Mouse (Mus musculus) ZHBTc4 (cell line): ENCODE data around the gene Glra1.

Experiments used
- DNase-seq: peaks from one replicate; pipeline ENCODE4 v3.0.0-alpha.2; 2011; ENCODE audit warnings: low read depth, low spot score

Glra1 gene

DNA sequence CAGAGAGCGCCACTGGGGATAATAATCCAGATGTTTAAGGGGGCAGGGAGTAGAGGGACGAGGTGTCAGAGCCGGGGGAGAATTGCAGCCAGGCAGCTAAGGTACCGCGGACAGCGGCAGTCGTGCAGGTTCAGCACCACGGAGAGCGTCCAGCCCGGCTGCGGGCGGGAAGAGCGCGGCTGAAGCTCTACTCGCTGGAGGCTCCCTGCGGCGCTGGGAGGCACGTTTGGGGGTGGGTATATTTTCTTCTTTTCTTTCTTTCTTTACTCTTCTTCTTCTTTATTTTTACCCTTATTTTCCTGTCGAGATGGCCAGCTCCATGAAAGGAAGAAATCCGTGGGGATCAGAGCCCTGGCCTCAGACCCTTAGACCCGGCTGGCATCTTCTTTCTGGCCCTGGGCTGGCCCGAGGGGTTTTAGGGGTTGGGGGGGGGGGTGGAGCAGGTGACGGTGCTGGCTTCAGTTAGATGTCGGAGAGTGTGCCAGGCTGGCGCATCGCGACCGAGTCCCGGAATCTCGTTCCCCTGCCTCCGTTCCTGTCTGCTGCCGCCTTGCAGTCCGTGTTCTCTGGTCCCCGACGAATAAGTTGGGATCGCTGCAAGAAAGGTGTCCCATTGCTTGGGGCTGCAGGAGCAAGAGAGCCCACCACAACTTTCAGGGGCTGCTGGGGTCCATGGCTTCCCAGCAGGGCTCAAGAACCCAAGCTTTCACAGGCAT, at the start of gene Glra1:
TSS of gene Glra1 (minus strand) at position 391 of the 716 bp plus-strand sequence.
- DNase-seq: peak; percentile 84

DNA sequence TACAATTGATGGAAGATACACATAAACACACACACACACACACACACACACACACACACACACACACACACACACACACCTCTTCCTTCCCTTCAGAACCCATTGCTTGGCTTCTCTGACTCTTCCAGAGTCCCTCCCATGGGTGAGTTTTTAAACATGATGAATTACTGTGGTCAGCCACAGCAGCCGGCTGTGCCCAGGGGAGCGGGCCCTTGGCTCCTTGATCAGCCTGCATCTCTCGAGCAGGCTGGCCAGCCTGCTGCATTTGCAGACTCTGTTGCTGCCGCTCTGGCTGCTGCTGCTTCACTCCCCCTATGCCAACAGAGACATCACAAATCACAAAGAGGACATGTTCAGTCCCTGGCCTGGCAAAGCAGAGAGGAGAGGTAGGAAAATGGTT, 29.0 kb upstream of the Glra1 start:
- DNase-seq: no peak

DNA sequence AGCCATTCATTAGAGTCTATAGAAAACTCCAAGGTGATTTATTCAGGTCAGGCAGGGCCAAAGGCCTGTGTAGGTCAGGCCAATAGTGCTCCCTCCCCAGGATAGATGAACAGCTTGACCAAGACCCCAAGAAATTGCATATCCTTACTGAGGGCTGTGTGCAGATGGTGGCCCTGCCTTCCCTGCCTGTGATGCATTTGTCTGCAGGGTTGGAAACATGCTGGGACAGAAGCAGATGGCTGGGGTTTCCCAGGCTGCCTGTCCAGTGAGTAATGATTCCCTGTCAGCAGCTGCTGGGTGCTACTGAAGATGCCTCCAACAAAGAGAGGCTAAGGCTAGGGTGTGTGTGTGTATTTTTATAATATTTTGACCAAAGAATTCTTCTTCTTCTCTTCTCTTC, 25.9 kb upstream of the Glra1 start:
- DNase-seq: no peak

DNA sequence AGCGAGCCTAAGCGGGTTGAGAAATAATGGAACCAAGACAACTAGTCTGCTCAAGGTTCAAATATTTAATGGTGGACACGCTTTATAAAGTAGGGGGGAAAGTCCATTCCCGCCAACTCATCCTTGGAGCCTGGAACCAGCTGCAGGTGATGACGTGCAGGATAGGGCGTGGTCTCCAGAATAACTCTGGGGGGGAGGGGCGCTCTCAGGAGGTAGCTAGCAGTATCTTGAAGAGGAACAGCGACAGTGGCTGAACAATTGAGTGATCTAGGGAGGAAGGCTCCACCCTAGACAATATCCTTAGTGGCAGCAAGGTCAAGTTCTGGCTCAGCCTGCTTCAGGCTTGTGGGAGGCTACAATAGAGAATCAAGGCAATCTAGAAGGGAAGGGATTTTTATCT, 6.6 kb upstream of the Glra1 start:
- DNase-seq: peak; percentile 90

DNA sequence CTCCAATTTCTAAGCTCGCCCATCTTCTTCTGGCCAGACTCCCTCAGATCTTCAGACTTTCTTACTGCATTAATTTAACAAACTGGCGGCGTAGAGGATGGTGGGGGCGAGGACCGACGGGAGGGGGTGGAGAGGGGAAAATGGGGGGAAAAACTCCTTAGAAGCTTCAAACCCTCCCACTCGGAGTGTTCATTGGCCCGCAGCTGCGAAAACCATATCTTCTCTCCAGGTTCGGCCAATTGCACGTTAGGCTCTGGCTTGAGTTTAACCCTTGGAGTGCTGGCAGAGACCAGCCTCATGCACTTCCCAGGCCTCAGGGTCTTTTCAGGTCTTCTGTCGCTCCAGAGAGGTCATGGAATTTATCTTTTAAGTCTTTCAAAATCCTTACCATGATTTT, 524 bp upstream of the Glra1 start:
- no peak for DNase-seq

DNA sequence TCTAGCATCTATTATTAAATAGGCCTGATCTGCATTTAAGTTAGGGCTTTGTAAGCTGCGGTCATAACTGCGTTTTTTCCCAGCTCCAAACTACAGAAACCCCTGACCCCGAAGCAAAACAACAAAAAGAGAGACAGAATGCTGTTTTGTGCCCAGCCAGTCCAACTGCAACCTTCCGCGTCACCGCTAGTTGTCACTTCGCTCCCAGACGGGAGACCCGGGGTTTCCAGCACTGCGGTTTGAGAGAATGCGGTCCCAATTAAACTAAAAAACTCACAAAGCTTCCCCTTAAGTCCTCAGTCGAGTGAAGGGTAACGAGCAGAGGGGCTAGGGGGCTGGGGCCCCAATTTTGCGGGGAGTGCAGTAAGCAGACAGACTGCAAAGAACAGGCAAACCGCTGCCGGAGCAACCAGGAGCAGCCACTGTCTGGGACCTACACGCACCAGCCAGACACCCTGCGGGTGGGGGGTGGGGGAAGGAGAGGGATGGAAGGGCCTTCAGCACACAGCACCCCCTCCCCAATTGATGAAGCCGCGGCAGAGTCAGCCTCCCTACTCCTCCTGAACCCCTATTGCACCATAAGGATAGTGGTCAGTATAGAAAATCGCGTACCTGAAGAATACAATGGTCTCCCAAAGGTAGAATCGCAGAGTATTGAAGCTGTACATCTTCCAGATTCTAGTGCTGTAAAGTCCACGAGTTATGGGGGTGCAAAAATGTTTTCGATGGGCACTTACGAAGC, 761 bp downstream of the Glra1 start:
- DNase-seq: peak; percentile 41

DNA sequence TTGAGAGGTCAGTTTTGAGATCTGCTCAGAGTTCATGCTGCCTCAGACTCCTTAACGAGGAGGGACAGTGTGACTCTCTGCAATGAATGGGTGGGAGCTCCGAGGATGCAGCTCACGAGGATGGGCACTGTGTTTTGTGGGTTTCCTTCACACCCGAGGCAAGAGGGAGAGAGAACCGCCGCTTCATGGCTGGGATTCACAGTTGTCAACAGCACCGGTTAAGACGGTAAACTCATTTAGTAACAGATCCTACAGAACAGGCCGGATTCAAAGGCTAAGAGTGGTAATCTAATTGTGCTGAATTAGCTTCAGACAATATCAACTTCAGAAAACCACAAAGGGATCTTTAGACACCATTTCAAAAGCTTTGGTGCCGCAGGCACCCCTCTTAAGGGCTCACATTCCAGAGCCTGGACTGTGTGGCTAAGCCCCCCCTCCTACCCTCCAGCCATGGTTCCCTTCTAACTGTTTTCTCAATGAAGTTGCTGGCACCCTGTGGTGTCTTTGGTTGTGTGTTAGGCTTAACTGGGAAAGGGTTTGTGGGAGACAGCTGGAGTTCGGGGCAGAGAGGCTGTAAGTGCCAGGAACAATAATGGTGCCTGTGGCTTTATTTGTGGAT, 6.4 kb downstream of the Glra1 start:
- peak; percentile 27 for DNase-seq

DNA sequence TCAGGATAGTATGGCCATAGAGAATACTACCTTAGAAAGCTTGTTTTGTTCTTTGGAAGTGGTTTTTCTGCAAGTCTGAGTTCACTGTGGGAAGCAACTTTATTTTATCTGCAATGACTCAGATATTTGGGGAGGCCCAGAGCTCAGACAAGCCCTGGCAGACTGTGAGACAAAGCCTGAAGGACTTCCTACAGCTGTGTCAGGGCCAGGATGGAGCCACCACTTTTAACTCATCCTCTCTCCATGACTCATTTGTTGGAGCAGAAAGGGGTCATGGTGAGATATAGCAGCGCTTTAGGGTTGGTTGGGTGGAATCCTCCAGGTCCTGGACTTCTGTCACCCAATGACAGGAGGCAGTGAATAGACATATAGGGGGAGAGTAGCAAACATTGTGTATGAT, 12.3 kb downstream of the Glra1 start:
- no peak for DNase-seq

DNA sequence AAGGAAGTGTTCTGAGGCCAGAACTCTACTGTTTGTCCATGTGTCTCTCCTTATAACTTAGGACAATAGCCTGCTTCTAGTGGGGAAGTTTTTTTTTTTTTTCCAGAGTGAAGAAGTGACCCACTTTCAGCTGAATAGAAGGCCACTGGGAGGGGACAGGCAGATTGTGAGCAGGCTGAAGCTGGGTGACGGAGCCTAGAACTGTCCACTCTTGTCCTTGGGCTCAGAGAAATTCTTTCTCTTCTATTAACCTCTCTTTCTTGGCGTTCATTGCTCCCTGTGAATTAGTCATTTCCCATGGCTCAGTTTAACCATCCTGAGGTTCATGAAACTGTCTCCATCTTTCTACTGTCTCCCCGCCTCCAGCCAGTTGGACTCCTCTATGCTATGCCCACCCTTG, 13.6 kb downstream of the Glra1 start:
- DNase-seq: no peak

DNA sequence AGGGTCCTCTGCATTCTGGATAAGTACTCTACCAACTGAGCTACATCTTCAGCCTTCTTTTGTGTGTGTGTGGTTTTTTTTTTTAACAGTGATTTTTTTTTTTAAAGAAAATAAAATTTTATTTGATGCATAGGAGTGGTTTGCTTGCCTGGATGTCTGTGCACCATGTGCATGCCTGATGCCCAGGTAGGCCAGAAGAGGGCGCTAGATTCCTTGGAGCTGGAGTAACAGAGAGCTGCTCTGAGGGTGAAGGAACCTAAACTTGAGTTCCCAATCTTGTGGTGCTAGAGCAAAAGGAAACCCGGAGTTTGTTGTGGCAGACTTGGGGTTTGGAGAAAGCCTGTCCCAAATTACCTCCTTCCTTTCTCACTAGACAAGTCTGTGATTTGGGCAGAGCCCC, 16.8 kb downstream of the Glra1 start:
- peak; percentile 51 for DNase-seq

DNA sequence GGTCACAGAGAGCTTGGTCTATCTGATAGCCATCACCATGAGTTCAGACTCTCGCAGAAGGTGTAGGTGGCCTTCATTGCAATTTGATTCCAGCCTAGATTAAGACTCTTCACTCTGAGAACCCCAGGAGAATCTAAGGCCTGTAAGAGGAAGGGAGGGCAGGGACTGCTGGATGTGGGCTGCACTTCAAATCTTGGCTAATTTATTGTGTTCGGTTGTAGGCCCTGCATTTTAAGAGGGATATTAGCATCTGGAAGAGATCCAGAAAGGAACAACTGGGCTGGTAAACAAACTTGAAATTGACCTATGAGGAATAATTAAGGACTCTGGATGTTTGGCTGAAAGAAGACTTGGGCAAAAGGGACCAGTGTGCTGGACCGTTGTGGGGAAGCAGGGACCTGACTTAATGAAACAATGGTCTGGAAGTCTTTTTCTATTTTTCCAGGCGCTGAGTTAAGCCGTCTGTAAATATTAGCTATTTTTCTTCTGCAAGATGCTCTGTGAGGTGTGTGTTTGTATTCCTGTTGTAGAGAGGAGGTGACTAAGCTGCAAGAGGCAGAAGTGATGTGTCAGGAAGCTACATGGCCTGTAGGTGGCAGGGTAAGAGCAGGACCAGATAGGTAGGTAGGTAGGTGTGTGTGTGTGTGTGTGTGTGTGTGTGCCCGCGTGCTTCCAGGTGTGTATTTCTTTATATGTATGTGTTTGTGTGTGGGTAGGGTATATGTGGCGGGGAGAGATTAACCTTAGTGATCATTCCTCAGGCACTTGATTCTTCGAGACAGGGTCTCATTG, 18.4 kb downstream of the Glra1 start:
- DNase-seq: no peak

DNA sequence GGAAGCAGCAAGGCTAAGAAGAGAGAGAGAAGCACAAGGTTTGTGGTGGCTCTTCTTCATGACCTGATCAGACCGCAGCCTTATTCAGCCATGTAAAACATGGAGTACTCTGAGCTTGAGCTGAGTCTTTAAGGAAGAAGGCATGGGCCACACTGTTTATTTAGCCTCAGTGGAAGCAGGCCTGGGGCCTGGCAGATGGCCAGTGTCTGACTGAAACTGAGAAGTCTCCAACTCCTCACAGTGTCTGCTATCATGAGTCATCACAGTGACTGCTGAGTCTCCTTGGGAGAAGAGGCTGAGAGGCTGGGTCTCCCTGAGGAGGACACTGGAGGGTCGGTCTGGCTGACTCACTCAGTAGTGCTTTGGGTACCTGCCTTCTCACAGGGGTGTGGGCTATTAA, 33.6 kb downstream of the Glra1 start:
- DNase-seq: no peak

DNA sequence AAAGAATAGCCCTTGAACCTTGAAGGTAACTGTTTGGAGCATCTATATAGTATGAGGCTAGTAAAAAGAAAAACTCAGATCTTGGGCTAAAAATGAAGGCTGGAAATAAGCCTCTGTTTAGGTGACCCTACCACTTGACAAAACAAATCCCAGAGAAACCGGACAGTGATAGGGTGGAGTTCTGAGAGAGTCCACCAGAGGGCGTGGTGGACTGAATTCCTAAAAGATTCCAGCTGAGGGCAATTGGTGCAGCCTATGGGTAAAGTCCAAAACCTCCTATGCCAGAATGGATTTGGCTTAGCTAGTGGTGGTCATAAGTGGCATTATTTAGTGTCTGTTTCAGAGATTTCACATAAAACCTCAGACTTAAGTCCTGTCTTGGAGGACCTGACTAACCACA, 36.9 kb downstream of the Glra1 start:
- peak; percentile 70 for DNase-seq

DNA sequence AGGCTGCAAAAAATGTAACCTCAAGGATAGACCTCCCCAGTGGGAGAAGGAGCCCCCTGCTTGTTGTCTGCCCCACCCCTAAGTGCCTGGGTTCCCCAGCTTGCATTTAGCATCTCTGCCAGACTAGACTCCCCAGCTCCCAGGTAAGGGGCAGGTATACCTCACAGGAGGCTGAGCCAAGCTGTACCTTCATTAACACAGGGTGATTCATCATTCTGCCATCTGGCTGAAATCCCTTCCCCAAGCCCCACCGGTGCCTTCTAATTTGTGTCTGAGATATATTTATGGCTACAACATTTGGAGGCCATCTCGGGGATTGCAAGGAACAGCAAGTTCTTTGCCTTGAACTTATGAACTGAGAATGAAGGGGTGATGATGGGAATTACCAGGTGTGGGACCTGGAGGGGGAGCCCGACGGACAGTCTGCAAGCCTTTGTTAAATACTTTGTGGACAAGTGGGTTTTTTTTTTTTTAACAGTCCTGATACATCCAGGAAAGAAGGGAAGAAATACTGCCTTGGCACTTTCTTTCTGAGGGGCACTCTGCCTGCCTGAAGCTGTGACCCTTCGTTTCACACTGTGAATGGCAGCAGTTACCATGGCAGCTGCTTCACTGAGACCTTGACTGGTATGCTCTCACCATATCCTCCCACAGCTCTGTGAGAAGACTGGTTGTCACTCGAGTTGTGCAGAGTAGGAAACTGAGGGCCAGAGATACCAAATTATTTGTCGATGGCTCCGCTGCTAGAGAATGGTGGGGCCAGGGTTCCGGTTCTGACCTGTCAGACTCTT, 41.5 kb downstream of the Glra1 start:
- no peak for DNase-seq

DNA sequence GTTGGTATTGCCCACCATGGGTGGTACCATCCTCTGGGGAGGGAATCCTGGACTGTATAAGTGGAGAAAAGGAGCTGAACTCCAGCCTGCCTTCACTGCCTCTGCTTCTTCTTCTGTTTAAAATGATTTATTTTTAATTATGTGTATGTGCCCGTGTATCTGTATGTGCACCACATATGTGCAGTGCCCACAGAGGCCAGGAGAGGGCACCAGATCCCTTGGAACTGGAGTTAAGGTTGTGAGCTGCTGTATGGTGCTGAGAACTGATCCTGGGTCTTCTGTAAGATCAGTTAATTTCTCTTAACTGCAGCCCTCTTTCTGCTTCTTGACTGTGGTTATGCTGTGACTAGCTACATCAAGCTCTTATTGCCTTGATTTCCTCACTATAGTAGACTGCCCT, 62.3 kb downstream of the Glra1 start:
- DNase-seq: peak; percentile 18

DNA sequence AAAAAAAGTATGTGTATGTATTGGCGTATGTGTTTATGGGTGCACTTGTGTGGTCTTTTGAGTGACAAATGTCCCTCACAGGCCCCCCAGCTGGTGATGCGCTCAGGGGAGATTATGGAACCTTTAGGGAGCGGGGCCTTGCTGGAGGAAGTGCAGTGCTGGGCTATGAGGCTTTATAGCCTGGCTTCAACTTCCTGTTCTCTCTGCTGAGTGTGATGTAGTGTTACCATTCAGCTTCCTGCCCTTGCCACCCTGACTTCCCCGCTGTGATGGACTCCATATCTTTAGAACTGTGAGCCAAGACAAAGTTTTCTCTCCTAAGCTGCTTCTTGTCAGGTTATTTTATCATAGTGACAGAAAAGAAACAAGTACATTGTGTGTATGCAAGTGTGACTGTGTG, 65.3 kb downstream of the Glra1 start:
- DNase-seq: no peak

DNA sequence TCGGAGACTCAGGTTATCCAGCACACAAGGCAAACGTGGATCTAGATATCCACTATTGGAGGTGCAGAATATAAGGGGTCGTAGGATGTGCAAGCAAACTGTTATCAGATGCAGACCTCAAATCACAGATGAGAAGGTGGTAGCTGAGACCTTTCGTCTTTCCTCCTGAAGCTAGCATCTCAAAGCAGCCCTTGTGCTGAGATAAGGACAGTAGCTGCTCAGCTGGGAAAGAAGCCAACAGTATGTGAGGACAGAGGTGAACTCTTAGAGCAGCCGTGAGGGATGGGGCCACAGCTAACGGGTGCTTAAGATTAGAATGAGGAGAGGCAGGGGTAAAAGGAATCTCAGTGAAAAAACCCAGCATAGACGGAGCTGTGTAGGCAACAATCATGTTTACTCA, 65.9 kb downstream of the Glra1 start:
- DNase-seq: no peak

DNA sequence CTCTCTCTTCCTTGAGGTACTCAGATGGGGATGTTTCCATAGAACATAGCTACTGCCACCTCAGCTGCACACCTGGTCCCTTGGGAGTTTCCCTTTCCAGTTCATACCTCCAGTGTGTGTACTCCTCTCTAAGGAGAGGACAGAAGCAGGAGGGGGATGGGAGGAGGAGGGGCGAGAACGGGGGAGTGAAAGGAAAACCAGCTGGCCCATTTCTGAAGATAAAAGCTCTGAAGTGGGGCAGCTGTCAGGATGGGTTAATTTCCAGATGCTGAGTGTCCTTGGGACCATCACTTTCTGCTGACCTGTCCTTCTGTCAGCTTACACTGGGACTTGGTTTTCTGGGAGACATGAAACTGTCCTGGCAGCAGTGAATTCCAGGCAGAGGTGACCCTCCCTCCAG, 73.2 kb downstream of the Glra1 start:
- no peak for DNase-seq

DNA sequence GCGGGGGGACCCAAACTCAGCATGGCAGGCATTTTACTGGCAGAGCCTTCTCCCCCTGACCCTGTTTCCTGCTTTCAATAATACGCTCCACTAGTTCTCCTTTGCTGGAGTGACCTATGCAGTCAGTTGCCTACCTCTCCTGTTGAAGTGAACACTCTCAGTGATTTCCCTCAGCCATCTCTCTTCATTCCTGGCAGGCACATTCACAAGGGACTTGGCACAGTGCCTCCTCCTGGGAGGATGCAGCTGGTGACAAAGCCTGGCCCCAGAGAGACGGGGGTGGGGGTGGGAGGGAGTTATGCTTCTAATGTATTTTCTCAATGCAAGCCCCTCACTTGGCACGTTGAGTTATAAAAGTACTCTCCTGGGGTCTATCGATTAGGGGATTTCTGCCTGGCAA, 74.6 kb downstream of the Glra1 start:
- no peak for DNase-seq

DNA sequence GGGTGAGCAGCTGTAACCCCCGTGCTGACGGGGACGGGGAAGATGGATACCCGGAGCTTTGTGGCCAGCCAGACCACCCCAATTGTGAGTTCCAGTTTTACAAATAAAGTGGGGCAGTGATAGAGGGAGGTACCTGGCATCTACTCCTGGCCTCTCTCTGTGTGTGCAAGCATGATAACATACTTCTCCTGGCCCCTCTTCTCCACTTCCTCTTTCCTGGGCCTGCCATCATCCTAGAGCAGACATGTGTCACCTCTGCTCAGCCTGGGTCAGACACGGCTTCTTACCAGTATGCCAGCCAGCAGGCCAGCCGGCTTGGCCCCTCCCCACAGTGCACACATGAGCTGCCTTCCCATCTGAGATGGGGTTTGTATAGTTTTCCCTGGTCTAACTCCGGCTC, 77.3 kb downstream of the Glra1 start:
- no peak for DNase-seq
